Mouse (Mus musculus): Measurements from ENCODE around the gene Pim1.
"Not testable (repeated sequence)": the region's sequence is repeated elsewhere in the genome, so short reads cannot be mapped to it uniquely, and the experiment has no call there.

The Pim1 gene

GRCm38 (mm10) chr17:29490713-29491581, at the start of gene Pim1:
Pim1 (plus strand) TSS chr17:29490753.
- DNase-seq (ENCODE audit: low spot score): no peak

DNA sequence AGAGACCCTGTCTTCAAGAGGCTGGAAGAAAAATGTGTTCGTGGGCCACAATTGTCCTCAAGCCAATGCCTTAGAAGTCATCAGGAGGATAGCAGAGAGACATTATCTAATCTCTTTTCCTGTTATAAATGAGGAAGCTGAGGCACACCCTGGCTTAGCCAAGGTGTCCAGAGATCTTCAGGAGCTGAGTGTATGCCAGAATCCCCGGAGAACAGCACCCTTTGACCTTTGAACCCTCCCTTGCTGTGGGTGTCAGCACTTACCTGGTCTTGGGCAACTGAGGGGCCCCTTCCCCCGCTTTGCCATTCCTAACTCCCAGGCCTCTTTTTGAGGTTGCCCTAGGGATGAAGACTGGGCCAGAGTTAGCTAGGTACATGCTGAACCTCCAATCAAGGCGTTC, 49.0 kb upstream of the Pim1 start:
- DNase-seq (ENCODE audit: low spot score): no peak

DNA sequence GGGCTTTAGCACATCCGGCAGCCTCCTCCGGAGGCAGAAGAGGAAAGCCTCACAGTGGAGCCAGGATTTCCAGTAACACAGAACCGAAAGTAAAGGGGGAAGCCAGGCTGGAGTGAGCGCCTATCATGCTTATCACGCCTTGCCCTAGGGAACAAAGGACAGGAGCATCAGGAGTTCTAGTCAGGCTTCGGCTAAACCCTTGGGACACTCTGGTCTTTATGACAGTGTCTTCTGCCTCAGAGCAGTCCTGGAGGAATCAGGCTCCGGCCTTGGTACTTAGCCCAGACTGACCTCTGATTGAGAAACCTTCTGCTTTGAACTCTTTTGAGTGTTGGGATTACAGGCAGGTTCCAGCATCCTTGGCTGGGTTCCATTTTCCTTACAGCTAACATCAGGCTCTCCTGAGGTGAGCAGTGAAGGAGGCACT, 48.4 kb upstream of the Pim1 start:
- DNase-seq (ENCODE audit: low spot score): no peak

DNA sequence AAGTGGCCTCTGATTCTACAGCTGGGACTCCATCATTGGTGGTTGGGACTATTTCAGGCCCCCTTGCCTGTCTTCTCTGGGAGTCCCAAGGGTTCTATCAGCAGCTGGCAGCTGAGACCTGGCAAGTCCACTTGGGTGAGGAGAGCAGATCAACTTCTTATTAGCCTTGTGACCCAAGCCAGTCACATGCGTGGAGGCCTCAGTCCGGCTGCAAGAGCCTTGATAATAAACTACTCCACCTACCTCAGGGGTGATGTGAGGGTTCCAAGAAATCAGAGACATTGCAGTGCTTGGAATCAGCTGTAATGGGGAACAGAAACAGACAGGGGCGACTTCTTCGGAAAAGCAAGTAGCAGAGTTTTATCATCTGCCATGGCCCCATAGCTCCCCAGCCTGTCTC, 46.8 kb upstream of the Pim1 start:
- DNase-seq (ENCODE audit: low spot score): no peak

DNA sequence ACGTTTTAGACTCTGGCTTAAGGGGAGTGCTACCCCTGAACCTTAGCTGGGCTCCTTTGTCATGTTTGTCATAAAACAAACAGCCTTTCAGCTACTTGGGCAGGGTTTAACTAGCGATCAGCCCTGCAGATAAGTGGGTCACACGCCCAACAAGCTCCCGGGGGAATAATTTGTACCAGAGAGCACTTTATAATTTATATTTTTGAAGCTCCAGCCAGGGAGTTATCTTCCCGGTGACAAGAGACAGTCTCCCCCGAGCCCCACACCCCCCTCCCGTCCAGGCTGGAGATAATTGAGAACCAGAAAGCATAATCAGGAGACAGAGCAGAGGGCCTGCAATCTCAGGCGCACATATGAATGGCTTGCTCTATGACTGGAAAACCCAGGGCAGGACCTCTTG, 45.5 kb upstream of the Pim1 start:
- DNase-seq (ENCODE audit: low spot score): no peak

GRCm38 (mm10) chr17:29447323-29447722, 43.2 kb upstream of the Pim1 start:
- DNase-seq (ENCODE audit: low spot score): no peak

DNA sequence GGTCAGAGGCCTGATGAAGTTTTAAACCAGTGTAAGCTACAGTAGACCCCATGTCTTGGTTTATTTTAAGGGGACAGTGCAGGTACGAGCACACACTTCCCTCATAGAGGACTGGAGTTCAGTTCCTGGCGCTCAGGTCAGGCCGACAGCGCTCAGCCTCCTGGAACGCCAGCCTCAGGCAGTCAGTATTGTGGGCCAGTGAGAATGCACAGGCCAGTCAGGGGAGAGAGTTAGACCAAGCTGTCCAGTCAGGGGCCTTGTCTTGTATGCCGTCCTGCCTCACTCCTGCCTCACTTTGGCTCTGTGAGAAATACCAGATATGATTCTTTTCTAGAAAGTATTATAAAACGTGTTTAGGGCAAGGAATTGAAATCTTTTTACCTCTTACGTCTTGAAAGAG, 42.5 kb upstream of the Pim1 start:
- DNase-seq (ENCODE audit: low spot score): no peak

DNA sequence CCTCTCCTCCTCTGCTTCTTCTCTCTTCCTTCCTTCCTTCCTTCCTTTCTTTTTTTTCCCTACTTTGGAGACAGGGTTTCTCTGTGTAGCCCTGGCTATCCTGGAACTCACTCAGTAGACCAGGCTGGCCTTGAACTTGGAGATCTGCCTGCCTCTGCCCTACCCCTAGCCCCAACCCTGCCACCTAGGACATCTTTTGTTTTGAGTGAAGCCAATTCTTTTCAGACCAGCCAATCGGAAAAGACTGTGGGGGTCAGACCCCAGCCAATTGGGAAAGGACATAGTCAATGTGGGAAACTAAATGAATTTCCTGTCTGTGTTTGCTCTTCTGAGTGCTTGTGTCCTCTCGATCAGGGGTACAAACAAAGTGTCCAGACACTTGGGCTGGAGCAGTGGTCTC, 42.0 kb upstream of the Pim1 start:
- DNase-seq (ENCODE audit: low spot score): no peak

DNA sequence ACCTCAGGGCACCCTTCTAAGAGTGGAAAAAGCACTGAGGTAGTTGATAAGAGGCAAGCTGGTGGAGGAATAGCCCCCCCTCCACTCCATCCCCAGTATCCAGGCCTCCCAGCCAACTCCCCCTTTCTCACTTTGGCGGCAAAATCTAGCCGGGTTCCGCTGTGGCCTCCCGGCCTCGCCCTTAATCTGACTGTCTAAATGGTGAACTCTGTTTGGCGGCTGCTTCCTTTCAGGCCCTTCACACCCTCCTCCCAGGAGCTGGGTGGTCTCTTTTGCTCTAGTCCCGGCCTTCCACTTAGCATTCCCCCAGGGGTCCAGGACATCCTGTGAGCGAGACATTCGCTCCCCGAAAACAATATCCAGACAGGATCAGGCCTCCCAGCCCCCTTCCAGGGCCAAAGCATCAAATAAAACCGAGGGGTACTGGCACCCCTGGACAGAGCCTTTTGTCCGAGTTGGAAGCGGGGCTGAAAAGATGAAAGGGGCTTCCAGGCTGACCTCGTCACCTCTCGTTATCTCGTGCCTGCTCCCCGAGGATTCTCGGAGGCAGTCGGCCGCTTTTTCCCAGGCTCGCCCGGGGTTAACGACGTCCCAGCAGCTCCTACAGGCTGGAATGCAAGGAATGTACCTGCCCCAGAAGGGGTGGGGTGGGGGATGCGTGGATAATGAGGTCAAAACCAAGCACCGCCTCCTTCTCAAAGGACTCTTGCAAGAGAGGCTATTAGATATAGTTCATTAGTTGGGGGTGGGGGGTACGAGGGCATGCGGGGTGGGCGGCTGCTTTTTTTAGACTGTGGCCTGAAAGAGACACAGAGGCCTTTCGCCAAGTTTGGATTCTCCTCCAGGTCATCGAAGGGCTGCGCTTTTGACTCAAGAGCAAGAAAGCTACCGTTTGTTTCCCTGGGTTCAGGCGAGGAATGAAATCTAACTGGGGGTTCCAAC, 39.4 kb upstream of the Pim1 start:
- no peak for DNase-seq (ENCODE audit: low spot score)

- DNase-seq (ENCODE audit: low spot score): no peak
These were observed 38.7 kb upstream of the Pim1 start for GRCm38 (mm10) chr17:29451841-29452210.

GRCm38 (mm10) chr17:29454119-29454518, 36.4 kb upstream of the Pim1 start:
- not testable (repeated sequence) for DNase-seq (ENCODE audit: low spot score)

GRCm38 (mm10) chr17:29455411-29456120, 35.0 kb upstream of the Pim1 start:
- DNase-seq (ENCODE audit: low spot score): no peak

- no peak for DNase-seq (ENCODE audit: low spot score)
These were observed 34.1 kb upstream of the Pim1 start for GRCm38 (mm10) chr17:29456476-29456875.

DNA sequence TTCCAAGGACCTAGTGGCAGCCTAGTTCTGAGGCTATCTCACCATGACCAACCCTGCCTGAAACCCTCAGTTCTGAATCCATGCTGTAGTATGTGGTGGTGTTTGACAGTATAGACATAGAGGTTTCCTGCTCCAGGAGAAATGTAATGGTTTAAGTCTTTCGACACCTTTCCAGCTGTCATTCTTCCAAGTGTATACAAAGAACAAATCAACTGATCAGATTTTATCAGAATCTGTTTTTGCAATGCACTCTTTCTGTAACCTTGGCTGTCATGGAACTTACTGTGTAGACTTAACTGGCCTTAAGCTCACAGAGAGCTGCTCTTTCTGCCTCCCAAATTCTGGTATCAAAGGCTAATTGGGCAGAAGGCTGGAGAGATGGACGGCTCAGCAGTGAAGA, 33.6 kb upstream of the Pim1 start:
- no peak for DNase-seq (ENCODE audit: low spot score)

GRCm38 (mm10) chr17:29457795-29458560, 32.6 kb upstream of the Pim1 start:
- DNase-seq (ENCODE audit: low spot score): no peak

GRCm38 (mm10) chr17:29459321-29460118, 31.0 kb upstream of the Pim1 start:
- no peak for DNase-seq (ENCODE audit: low spot score)

DNA sequence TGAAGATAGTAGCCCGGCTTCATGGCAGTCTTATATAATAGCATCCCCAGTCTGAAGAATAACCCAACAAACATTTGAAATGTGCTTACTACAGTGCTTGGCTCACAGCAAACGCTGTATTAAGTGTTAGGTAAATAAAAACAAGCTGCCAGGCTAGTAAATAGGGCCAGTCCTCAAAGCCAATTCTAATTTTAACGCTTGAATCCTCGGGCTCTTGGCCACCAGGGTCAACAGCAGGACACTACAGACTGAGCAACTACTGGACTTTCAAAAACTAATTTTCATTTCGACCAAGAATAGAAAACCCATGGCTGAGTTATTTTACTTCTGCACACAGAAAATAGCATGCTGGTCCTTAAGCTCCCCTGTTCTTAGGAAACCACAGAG, 30.4 kb upstream of the Pim1 start:
- DNase-seq (ENCODE audit: low spot score): no peak

DNA sequence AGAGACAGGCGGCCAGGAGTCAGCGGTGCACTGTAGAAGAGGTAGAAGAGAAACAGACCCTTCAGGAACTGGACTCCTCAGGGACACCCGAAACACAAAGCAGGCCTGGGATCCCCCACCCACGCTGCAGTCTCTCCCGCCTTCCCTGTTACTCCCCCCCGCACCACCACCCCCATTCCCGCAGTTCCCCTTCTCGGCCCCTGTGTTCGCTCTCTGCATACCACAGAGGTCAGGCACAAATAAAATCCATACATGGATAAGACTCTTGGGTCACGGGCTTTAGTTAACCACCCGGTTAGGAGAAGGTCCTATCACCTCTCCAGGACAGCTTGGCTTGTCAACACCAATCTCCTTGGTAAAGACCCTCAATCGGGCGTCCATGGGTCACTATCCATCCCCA, 26.9 kb upstream of the Pim1 start:
- DNase-seq (ENCODE audit: low spot score): no peak

DNA sequence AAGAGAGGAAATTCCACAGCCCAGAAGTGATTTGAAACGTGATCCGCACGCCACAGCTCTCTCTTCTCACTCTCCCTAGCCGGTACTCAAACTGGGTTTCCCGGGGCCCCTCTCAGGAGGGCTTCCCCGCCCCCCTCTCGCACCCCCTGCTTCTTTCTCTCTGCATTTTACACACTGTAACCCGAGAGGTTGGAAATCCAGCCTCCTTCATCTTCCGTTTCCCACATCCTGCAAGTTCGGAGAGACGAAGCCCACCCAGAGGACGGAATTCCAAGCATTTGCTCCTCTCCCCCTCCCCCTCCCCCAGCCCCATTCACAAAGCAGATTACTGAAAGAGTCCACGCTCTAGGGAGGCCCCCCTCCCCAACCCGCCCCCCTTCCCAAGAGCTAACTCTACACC, 26.5 kb upstream of the Pim1 start:
- DNase-seq (ENCODE audit: low spot score): no peak

DNA sequence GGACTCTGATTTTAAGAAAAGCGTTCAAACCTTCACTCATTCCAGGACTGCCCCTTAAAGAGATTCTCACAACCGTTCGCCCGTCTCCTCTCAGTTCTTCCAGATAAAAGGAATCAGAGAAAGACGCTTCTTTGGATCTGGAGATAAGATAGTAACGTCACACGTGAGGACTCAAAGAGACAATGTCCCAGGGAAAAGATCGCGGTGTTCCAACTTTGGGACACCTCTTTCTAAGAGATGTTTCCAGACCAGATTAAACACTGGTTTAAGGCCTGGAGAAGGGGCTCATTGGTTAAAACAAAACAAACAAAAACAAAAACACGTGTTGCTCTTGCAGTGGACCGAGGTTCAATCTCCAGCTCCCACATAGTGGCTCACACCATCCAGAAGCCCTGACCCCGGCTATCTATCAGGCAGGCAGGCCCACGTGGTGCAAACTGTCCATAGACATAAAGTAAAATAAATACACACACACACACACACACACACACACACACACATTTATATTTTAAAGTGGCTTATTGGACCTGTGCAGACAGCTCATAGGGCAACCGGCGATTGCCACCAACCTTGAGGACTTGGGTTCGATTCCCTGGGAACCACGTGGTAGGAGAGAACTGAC, 25.9 kb upstream of the Pim1 start:
- DNase-seq (ENCODE audit: low spot score): no peak
